Mouse (Mus musculus): ENCODE measurements around the gene Dkk3. TPM values are rescaled to one million over a fixed set of nuclear protein-coding genes. Genes with fewer than 3 reads are reported as not detected.

The Dkk3 gene
- 14.2 and 19.6 TPM in 2 replicates for polyA plus RNA-seq (2012; rRNA removed)

GRCm38 (mm10) chr7:112158942-112159341, at the start of gene Dkk3:
TSS of gene Dkk3 (minus strand) at chr7:112159057.

Other genes starting within 250 kb of the Dkk3 start
- 63.9 and 70.8 TPM in 2 replicates for gene Usp47, start 135.6 kb downstream of the Dkk3 start, polyA plus RNA-seq (2012; rRNA removed)
- gene Mical2, start 66.8 kb upstream of the Dkk3 start, polyA plus RNA-seq (2012; rRNA removed): 5.4 and 5.9 TPM in 2 replicates

All from central nervous system, embryonic 14 days (tissue).